Mouse (Mus musculus) erythroblast, embryonic 14.5 days (primary cell): Measurements from ENCODE around the gene Slc30a2.

Experiments
- GATA1 ChIP-seq: IDR thresholded peaks from 2 replicates; pipeline ENCODE4 v1.6.1; 2012; ENCODE audit warnings: low read length, inconsistent platforms, mixed read lengths
- TAL1 ChIP-seq: IDR thresholded peaks from 3 replicates; pipeline ENCODE4 v1.6.1; 2012; ENCODE audit warnings: low read length, inconsistent platforms, mixed read lengths

DNA sequence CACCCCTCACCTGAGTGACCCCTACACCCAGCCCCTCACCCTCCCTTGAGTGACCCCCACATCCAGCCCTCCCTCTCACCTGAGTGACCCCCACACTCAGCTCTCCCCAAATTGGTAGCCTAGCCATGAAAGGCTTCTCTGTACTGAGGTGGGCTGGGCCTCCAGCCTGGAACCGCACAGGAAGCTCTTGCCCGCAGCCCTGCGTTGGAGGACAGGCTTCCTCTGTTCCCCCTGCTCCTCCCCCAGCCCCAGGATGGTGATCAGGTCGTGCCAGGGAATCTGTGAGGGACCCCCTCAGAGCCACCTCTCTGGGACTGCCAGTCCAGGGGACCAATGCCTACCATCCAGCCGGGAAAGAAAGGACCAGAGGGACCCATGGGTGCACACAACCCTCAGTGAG is 22.3 kb downstream of the Slc30a2 start:
- TF ChIP-seq TAL1 = no peak
- TF ChIP-seq GATA1 = no peak
